Mouse (Mus musculus) erythroblast, embryonic 14.5 days (primary cell): ENCODE results near the gene Syngr4. TPM values are rescaled to one million over a fixed set of nuclear protein-coding genes. Genes with fewer than 3 reads are reported as not detected.
"Not testable (repeated sequence)": the region's sequence is repeated elsewhere in the genome, so short reads cannot be mapped to it uniquely, and the experiment has no call there.

Experiments
- H3K27me3 ChIP-seq: 2 replicates; pipeline ENCODE4 v1.6.1; 2012; ENCODE audit warnings: inconsistent platforms; ENCODE audit not compliant: control insufficient read depth
- H3K36me3 ChIP-seq: 2 replicates; pipeline ENCODE4 v1.6.1; 2012; ENCODE audit warnings: mild to moderate bottlenecking, inconsistent platforms; ENCODE audit not compliant: control insufficient read depth
- H3K4me1 ChIP-seq: 2 replicates; pipeline ENCODE4 v1.6.1; 2012; ENCODE audit warnings: inconsistent platforms; ENCODE audit not compliant: control insufficient read depth
- H3K4me3 ChIP-seq: replicated peaks from 2 replicates; pipeline ENCODE3; 2012; ENCODE audit warnings: moderate library complexity, mild to moderate bottlenecking, inconsistent platforms
- H3K9me3 ChIP-seq: 2 replicates; pipeline ENCODE4 v1.6.1; 2012; ENCODE audit warnings: low read length, inconsistent platforms, mixed read lengths; ENCODE audit not compliant: control insufficient read depth
- GATA1 ChIP-seq: IDR thresholded peaks from 2 replicates; pipeline ENCODE4 v1.6.1; 2012; ENCODE audit warnings: low read length, inconsistent platforms, mixed read lengths
- TAL1 ChIP-seq: IDR thresholded peaks from 3 replicates; pipeline ENCODE4 v1.6.1; 2012; ENCODE audit warnings: low read length, inconsistent platforms, mixed read lengths
- polyA plus RNA-seq: library from polyadenylated mRNA; stranded (reverse); fragments of >175 nt; gene quantifications from 2 replicates; pipeline ENCODE4 v1.2.3, GENCODE M21; 2012

Syngr4 gene
- polyA plus RNA-seq, 1 experiment = 1.2 TPM

- Histone ChIP-seq H3K9me3 (no peaks in the 10 kb centered on the region), H3K27me3 (no peaks in the 10 kb centered on the region), H3K4me3 (no peak overlapping the region), H3K36me3 (peaks cover 47% of the 10 kb centered on the region), H3K4me1 (peaks cover 60% of the 10 kb centered on the region)
- TF ChIP-seq GATA1 (no peak), TAL1 (no peak)
Observed at GRCm38 (mm10) chr7:45917004-45917704, 20.6 kb upstream of the Syngr4 start.

DNA sequence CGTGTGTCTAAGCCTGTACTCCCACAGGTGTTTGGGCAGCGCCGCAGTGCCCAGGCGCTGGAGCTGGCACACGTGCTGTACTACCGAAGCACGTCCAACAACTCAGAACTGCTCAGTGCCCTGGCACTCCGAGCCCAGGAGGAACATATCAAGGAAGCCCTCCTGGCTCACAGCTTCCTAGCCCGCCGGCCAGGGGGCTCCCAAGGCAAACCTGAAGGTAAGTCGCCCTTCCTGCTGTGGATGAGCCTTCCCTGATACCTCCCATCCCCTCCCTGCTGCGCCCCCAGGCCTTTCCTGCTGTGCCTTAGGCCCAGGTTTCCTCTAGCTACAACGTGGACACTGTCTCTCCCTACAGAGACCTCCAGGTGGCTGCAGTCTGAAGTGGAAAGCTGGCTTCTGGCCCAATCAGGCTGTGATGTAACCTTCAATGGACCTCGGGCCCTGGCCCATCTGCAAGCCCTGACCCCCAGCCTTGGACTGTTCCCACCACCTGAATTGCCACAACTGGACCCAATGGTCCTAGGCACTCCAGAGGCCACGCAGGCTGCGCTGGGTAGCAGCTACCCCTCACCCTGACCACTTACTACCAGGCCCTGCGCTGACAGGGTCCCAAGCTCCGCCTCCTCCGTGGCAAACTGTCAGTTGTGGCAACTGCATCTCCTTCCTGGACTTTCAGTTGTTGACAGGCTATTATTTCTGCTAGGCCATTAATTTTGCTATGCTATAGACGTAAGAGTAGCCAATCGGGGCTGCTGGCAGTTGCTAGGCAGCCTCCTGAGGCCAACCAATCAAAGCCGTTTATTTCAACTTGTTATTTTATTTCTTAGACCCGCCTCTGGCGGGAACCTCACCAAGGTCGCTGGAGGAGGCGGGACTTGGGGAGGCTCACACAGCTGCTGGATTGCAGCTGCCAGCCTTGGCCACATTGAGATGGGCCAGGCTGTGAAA, 19.8 kb upstream of the Syngr4 start:
- H3K9me3 ChIP-seq = no peaks in the 10 kb centered on the region
- H3K4me1 ChIP-seq = peaks cover 52% of the 10 kb centered on the region
- H3K27me3 ChIP-seq = no peaks in the 10 kb centered on the region
- peaks cover 47% of the 10 kb centered on the region for H3K36me3 ChIP-seq
- peak overlapping the region; percentile 65 for H3K4me3 ChIP-seq
- TF ChIP-seq TAL1 = no peak
- no peak for TF ChIP-seq GATA1

DNA sequence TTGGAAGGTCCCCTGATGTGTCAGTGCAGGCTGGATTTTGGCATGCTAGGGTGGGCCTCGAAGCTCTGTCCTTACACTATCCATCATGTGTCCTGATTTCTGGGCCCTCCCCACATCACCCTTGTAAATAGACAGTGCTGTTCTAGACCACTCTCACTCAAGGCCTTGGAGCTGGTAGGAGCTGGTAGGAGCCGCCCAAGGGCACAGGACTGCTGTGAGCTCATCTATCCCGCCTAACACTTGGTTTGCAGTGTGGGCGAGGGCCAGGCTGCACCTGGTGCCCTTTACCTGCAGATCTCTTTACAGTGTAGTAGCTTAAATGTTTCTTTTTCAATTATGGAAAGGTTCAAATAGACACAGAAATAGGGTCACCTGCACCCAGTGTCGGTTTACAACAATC, 18.5 kb upstream of the Syngr4 start:
- H3K4me3 ChIP-seq = no peak overlapping the region
- H3K4me1 ChIP-seq = peaks cover 39% of the 10 kb centered on the region
- H3K9me3 ChIP-seq = no peaks in the 10 kb centered on the region; the same call in 1 of the 2 replicates
- H3K27me3 ChIP-seq = no peaks in the 10 kb centered on the region
- H3K36me3 ChIP-seq = peaks cover 55% of the 10 kb centered on the region
- no peak for TF ChIP-seq GATA1
- no peak for TF ChIP-seq TAL1

GRCm38 (mm10) chr7:45914067-45914466, 17.6 kb upstream of the Syngr4 start:
- TF ChIP-seq GATA1 (no peak), TAL1 (no peak)
- Histone ChIP-seq H3K27me3 (no peaks in the 10 kb centered on the region), H3K4me3 (no peak overlapping the region), H3K36me3 (peaks cover 60% of the 10 kb centered on the region), H3K4me1 (peaks cover 29% of the 10 kb centered on the region), H3K9me3 (peaks cover 4% of the 10 kb centered on the region)

DNA sequence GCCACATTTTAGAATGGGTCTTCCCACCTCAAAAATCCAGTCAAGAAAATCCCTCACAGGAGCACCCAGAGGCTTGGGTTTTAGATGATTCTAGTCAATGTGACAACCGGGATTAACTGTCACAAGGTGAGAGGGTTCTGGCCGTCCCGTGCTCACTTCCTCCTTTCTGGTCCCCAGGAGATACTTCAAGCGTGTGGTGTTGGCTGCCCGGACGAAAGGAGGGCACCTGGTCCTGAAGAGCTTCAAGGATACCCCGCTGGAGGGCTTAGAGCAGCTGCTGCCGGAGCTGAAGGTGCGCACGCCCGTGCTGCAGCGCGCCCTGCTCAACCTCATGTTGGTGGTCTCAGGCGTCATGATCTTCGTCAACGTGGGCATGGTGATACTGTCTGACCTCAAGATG, 12.6 kb upstream of the Syngr4 start:
- peaks cover 43% of the 10 kb centered on the region for H3K36me3 ChIP-seq

DNA sequence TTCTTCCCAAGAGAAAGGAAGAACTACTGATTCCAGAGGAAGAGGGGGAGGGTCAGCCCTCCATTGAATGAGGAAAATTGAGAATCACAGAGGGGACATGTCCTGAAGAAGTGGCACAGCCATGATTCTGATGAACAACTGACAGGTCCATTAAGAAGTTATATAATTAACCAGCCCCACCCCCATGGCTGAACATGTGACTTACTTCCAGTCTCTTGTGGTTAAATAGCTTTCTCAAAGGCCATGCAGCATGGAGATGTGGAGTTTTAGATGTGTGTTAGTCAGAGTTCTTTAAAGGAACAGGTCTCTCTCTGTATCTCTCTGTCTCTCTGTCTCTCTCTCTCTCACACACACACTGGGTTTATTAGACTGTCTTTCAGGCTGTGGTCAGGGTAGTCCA, 11.9 kb upstream of the Syngr4 start:
- H3K27me3 ChIP-seq = no peaks in the 10 kb centered on the region
- H3K9me3 ChIP-seq = peaks cover 11% of the 10 kb centered on the region
- H3K36me3 ChIP-seq = peaks cover 41% of the 10 kb centered on the region
- TF ChIP-seq TAL1 (no peak), GATA1 (no peak)
- no peaks in the 10 kb centered on the region for H3K4me1 ChIP-seq
- no peak overlapping the region for H3K4me3 ChIP-seq

More for the DNA sequence above, 12.6 kb upstream of the Syngr4 start:
- Histone ChIP-seq H3K9me3 (peaks cover 4% of the 10 kb centered on the region), H3K4me1 (no peaks in the 10 kb centered on the region), H3K27me3 (no peaks in the 10 kb centered on the region), H3K4me3 (no peak overlapping the region)
- TF ChIP-seq TAL1 (no peak), GATA1 (no peak)

DNA sequence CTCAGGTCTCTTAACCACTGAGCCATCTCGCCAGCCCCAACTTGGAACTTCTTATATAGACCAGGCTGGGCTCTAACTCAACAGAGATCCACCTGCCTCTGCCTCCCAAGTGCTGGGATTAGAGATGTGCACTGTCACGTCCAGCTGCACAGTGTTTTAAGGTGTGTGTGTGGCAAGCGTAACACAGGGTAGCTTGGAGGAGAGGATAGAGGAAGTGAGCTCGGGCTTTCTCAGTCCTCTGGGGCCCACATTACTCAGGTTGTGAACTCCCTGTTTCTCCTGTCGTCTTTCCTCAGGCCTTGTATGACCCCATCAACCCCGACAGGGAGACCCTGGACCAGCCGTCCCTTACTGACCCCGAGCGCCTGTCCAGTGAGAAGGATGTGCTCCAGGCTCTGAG, 10.1 kb upstream of the Syngr4 start:
- no peak overlapping the region for H3K4me3 ChIP-seq
- H3K4me1 ChIP-seq = peaks cover 3% of the 10 kb centered on the region
- H3K9me3 ChIP-seq = peaks cover 15% of the 10 kb centered on the region
- H3K36me3 ChIP-seq = peaks cover 36% of the 10 kb centered on the region
- H3K27me3 ChIP-seq = no peaks in the 10 kb centered on the region
- TF ChIP-seq TAL1 (no peak), GATA1 (no peak)

- TF ChIP-seq TAL1 = no peak
- no peak for TF ChIP-seq GATA1
- H3K9me3 ChIP-seq = peaks cover 11% of the 10 kb centered on the region
- no peak overlapping the region for H3K4me3 ChIP-seq
- no peaks in the 10 kb centered on the region for H3K27me3 ChIP-seq
- H3K36me3 ChIP-seq = peaks cover 16% of the 10 kb centered on the region
- H3K4me1 ChIP-seq = peaks cover 14% of the 10 kb centered on the region
Observed at GRCm38 (mm10) chr7:45902481-45903002, 6.0 kb upstream of the Syngr4 start.

GRCm38 (mm10) chr7:45901562-45901961, 5.0 kb upstream of the Syngr4 start:
- peaks cover 11% of the 10 kb centered on the region for H3K9me3 ChIP-seq
- H3K4me1 ChIP-seq = peaks cover 22% of the 10 kb centered on the region
- no peaks in the 10 kb centered on the region for H3K27me3 ChIP-seq
- TF ChIP-seq GATA1 (peak; percentile 19; the same call in 1 of the 2 replicates), TAL1 (no peak)
- H3K4me3 ChIP-seq = no peak overlapping the region
- H3K36me3 ChIP-seq = peaks cover 10% of the 10 kb centered on the region

DNA sequence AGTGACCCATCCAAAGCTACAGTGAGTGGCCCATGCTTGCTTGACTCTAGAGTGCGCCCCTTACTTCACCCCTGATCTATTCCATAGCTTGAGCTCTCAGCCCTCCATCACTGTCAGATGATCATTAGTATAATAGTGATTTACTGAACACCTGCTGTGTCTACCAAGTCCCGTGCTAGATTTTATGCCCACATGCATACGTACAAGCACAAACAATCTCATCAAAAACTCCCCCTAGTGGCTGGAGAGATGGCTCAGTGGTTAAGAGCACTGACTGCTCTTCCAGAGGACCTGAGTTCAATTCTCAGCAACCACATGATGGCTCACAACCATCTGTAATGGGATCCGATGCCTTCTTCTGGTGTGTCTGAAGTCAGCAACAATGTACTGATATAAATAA, 1.6 kb upstream of the Syngr4 start:
- H3K36me3 ChIP-seq, H3K9me3 ChIP-seq, H3K27me3 ChIP-seq: not testable (repeated sequence)
- peaks cover 35% of the 10 kb centered on the region for H3K4me1 ChIP-seq
- peak overlapping the region; percentile 65 for H3K4me3 ChIP-seq
